Mouse (Mus musculus): ENCODE data around the gene Hist1h4c.

Gene Hist1h4c

DNA sequence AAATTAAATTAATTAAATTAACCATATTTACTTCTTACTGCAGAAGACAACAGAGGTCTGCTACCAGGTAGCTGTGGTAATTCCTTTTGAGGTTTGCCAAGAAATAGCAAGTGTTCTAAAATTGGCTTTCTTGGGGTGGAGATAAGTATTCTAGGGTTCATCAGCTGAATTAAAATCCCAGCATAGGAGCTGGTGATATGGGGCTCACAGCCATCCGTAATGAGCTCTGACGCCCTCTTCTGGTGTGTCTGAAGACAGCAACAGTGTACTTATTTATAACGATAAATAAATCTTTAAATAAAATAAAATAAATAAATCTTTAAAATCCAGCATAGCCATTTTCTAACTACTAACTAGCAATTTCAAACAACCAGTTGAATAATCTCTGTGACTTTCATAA lies 1.5 kb upstream of the Hist1h4c start:
- intact Hi-C loops (cut with DNase I): no loop called here

DNA sequence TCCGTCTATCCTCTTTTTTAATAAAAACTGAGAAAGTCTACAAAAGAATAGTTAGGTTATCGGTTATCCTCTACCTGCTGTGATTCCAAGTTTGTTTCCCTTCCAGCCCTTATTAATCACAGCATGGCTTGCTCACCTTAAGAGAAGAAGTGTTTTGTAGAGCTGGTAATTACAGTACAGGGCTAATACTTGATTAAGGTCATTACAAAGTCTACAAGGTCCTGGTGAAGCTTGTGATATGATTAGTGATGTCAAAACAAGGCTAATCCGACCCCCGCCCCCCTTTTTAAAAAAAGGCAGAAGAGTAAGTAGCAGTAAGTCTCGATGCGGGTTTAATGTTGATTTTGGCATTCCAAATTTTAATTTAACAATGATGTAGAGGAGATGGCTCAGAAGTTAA lies 742 bp upstream of the Hist1h4c start:
- intact Hi-C loops (cut with DNase I): loop anchor here (1.0 kb wide), 1 partner anchor 14 kb away; no protein-coding TSS in a partner anchor

DNA sequence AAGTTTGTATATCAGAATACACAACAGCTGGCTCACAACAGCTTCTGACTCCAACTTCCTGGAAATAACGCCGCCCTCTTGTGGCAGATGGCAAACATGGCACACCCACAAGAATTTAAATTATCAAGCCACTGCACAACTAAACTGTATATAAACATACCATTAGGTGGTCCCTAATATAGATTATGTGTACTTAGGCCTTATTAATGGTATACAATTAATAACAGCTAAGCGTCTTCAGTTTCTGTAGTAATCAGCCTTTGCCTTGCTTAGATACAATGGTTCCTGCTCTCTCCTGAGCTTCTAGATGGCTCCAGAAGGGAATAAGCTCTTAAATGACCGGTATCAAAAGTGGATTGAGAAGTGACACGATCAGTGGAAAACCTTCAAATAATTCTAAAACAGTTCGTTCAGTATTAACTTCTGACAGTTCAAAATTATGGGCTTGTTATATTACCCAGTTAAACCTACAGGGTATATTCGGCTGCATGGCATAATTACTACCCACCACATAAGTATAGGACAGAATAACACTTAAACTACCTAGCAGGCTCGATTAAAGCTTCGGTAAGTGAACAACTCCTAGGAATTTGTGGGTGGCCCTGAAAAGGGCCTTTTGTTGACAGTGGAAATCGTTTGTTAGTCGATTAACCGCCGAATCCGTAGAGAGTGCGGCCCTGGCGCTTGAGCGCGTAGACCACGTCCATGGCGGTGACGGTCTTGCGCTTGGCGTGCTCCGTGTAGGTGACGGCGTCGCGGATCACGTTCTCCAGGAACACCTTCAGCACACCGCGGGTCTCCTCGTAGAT lies 559 bp downstream of the Hist1h4c start:
- intact Hi-C loops (cut with DNase I): loop anchor here (1.0 kb wide), 1 partner anchor 12 kb away; no protein-coding TSS in a partner anchor

DNA sequence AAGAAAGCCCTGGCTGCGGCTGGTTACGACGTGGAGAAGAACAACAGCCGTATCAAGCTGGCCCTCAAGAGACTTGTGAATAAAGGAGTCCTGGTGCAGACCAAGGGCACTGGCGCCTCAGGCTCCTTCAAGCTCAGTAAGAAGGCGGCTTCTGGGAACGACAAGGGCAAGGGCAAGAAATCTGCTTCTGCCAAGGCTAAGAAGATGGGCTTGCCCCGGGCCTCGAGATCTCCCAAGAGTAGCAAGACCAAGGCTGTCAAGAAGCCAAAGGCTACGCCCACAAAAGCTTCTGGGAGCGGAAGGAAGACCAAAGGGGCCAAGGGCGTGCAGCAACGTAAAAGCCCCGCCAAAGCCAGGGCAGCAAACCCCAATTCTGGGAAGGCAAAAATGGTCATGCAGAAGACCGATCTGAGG lies 2.2 kb downstream of the Hist1h4c start:
- intact Hi-C loops (cut with DNase I): no loop called here

DNA sequence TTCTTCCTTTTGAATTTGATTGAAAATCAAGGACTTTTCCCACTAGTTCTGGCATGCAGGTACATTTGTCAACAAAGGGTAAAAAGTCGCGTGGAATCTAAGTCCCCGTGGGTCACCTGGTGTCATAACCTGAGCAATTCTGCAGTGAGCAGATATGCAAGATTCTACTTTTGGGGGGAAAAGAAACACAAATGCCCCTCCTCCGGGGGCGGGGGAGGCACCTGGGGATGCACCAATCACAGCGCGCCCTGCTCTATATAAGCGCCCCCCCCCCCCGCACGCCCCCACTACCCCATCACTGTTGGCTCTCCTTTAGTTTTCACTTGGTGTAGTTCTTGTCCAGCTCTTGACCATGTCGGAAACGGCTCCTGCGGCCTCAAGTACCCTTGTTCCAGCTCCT lies 2.7 kb downstream of the Hist1h4c start, which contains the start of gene Hist1h1t:
Hist1h1t (plus strand) TSS at position 301 of the 400 bp plus-strand sequence.
- intact Hi-C loops (cut with DNase I): no loop called here

DNA sequence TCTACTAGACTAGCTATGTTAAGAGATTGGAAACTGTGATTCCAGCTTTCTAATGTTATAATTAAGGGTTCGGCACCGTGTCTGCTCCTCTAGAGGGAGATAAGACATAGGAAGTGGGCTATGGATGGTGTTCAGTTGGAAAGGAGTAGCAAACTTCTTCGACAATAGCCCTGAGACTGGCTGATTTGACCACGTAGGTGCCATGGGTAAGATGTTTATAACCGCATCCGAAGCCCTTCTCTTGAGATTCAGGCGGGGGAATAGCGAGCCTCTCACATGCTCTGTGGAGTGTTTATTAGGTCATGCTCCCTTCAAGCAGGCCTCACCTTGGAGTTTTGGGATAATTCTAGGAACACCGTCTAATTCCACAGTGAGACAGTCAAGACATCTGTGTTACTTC lies 3.3 kb downstream of the Hist1h4c start:
- intact Hi-C loops (cut with DNase I): no loop called here

DNA sequence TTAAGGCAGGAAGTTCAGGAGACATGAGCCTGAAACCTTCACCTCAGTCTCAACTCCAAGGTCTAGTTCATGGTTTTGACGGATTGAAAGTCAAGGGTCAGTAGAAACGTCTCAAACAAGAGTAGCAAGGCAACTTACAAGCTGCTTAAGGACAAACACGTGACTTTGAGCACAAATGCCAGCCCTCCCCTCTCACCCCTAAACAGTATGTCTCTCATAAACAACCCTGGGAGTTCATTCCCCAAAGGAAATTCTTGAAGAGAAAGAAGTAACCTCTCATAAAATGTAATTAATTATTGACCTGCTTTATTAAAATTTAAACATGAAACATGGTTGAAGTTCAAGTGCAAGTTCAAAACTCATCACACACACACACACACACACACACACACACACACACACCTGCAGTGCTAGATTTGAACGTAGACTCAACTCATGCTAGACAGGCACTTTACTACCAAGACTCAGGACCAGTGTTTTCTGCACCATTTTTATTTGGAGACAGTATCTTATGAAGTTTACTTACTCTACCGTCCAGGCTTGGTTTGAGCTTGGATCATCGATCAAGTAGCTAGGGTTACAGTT lies 4.3 kb downstream of the Hist1h4c start:
- intact Hi-C loops (cut with DNase I): no loop called here

DNA sequence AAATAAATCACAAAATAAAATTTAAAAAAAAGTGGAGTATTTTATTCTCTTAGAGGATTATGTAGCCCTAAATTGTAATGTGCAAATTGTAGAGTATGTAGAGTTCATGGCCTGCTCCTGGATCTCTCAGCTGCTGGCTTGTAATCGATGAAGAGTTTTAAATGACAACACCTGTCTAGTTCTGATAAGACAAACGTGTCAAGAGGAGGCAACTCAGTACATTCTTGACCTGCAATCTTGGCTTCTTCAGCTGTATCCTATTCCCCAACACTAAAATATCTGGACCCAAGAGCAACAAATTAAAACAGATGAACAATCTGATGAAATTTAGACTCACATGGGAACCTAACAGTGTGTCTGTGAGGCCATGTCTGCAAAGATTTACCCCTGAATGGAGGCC lies 8.8 kb downstream of the Hist1h4c start:
- intact Hi-C loops (cut with DNase I): loop anchor here (5.0 to 10.0 kb wide), 2 partner anchors 45 to 1647 kb away; partner anchors contain the start of genes Hist1h1c, Hist1h2ag, Hist1h2bj and Hist1h4i

DNA sequence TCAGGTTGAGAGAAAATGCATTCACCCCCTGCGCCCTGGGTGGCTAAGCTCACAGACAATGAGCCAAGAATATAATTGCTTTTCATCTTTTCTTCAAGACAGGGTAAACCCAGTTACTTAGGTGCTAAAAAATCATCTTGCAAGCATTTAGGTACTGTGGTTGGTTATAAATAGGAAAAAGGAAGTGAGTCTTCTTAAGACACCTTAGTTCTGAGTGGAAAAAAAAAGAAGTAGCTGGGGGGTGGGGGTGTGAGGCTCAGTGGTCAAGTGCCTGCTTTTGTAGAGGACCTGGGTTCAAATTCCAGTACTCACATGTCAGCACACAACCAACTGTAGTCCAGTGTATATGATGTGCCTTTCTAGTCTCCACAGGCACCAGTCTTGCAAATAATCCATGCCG lies 9.3 kb downstream of the Hist1h4c start:
- intact Hi-C loops (cut with DNase I): loop anchor here (5.0 to 10.0 kb wide), 2 partner anchors 46 to 1647 kb away; partner anchors contain the start of genes Hist1h1c, Hist1h2ag, Hist1h2bj and Hist1h4i

DNA sequence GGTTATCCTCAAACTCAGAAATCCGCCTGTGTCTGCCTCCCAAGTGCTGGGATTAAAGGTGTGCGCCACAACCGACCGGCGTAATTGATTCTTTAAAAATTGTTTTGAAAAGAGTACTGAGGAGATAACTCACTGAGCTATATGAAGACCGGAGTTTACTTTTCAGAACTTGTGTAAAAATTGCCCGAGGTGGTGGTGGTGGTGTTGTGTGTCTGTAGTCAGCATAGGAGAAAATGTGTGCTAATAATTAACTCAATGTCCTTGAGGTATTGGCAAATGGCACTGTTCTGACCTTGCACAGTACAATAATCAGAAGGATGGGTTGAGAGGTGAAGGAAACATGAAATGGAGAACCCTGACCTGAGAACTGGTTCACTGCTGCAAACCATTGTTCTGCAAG lies 10.3 kb downstream of the Hist1h4c start:
- intact Hi-C loops (cut with DNase I): loop anchor here (5.0 to 10.0 kb wide), 2 partner anchors 47 to 1646 kb away; partner anchors contain the start of genes Hist1h1c, Hist1h2ag, Hist1h2bj and Hist1h4i

DNA sequence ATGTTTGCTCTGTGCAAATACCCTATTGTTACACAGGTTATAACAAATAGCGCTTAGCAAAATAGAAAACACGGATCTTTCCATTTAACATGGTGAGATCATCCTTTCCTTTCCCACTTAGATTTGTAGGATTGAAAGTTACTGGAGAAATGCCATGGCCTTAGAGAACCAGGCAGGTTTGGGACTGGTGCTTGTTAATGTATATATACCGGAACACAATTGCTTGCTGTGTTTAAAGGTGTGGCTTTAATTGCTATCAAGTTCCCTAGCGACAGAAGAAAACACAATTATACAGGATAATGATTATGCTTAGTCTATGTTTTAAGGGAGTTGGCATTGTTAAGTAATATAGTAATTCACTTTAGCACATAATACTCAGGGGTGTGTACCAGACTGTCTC lies 11.1 kb downstream of the Hist1h4c start:
- intact Hi-C loops (cut with DNase I): loop anchor here (5.0 to 10.0 kb wide), 2 partner anchors 48 to 1645 kb away; partner anchors contain the start of genes Hist1h1c, Hist1h2ag, Hist1h2bj and Hist1h4i

DNA sequence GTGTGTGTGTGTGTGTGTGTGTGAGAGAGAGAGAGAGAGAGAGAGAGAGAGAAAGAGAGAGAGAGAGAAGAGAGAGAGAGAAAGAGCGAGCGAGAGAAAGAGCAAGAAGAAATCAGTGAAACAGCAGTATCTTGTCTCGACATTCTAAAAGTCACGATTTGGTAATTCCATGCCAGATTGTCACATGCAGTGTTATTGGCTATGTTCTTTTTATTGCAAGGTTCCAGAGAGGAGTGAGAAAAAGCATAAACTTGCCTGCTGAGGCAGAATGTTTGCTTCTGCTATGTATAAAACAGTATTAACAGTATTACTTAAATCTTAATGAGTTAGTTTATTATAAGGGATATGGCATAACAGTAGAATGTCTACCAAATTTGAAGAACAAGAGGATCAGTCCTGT lies 12.3 kb downstream of the Hist1h4c start:
- intact Hi-C loops (cut with DNase I): loop anchor here (1.0 to 10.0 kb wide), 3 partner anchors 12 to 1644 kb away; partner anchors contain the start of genes Hist1h1c, Hist1h2ag, Hist1h2bj and Hist1h4c

DNA sequence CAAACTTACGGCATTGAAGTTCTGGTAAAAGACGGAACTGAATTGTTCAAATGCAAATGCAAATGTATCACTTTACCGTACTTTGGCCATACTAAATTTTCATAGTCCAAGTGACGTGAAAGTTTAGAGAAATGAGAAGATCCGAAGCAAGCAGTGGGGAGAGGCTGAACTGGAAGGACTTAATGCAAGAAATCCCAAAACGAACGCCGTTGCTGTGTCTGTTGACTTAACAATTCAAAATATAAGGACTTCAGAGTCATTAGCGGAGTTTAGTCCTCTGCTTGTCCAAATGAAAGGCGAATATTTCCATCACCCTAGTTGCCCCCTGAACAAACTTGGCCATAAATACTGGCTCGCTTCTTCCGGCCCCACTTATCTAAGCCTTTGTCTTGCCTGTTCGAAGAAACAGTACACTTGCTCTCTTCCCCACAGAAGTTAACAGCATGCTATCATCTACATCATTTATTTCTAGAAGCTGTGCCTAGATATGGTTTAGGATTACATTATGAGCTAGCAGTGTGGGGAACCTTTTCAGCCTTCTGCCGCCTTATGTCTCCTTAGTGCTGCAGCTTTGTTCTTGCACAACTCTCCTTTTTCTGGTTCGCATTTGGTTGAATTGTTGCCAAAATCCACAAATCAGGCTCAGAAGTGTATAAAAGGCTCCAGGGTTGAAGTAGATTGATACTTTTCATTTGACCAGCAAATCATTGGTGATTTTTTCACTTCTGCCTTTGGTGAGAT lies 13.0 kb downstream of the Hist1h4c start:
- intact Hi-C loops (cut with DNase I): loop anchor here (1.0 to 10.0 kb wide), 3 partner anchors 13 to 1643 kb away; partner anchors contain the start of genes Hist1h1c, Hist1h2ag, Hist1h2bj and Hist1h4c

DNA sequence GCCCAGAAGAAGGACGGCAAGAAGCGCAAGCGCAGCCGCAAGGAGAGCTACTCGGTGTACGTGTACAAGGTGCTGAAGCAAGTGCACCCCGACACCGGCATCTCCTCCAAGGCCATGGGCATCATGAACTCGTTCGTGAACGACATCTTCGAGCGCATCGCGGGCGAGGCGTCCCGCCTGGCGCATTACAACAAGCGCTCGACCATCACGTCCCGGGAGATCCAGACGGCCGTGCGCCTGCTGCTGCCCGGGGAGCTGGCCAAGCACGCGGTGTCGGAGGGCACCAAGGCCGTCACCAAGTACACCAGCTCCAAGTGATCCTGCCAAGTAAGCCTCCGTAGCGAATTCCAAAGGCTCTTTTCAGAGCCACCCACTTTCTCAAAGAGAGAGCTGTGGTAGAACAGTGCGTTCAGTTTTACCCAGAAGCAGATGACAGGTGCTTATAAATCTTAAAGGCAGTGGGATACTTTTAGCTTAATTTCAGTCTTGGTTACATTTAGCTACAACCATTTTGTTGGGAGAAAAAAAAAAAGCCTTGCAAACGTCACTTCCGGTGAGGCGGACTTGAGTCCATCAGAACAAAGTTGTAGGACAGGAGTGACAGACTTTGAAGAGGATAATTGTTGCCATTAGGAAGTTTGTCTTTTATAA lies 13.8 kb downstream of the Hist1h4c start:
- intact Hi-C loops (cut with DNase I): loop anchor here (10.0 kb wide), 1 partner anchor 50 kb away; the partner anchor contains the start of gene Hist1h1c

DNA sequence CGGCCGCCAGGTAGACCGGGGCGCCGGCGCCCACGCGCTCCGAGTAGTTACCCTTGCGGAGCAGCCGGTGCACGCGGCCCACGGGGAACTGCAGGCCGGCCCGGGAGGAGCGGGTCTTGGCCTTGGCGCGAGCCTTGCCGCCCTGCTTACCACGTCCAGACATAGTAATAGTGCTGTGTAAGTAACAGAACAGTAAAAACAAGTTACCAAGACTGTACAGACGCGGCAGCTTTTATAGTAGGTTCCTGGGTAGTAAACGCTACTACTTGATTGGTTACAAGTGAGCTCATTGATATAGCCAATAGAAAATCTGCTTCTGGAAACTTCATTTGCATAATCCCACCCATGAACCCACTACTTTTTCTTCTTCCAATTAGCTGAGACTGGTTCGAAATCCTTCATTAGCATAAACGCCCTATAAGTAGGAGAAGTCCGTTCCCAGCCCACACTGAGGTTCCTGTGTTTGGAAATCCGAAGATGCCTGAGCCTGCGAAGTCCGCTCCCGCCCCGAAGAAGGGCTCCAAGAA lies 14.4 kb downstream of the Hist1h4c start, which contains the start of the genes Hist1h2ac and Hist1h2bc:
Hist1h2ac (minus strand) TSS at position 194 of the 527 bp plus-strand sequence.
Hist1h2bc (plus strand) TSS at position 445 of the 527 bp plus-strand sequence.
- intact Hi-C loops (cut with DNase I): loop anchor here (2.0 to 10.0 kb wide), 2 partner anchors 51 to 61 kb away; partner anchors contain the start of genes Hist1h1c and Hist1h1e

DNA sequence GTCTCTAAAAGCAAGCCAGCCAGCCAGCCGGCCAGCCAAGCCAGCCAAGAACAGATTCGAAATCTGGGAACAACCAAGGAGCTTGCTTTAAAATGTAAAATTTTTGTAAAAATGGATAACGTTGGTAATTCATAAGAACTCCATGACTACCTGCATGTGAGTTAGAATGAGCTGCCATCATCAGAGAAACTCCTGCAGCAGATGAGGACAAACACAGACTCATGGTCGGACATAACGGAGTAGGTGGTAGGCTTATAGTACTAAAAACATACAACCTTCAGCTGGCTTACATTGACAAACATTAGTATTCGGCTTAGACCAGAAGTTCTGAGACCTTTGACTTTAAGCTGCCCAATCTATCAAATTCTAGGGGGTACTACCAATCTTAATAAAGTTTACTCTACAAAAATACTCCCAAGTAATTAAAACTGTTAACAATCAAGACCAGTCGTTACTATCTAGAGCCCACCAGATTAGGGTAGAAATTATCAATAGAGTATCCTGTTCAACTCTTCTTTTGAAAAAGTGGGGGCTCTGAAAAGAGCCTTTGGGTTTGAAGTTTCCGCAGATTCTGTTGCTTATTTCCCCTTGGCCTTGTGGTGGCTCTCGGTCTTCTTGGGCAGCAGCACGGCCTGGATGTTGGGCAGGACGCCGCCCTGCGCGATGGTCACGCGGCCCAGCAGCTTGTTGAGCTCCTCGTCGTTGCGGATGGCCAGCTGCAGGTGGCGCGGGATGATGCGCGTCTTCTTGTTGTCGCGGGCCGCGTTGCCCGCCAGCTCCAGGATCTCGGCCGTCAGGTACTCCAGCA lies 15.1 kb downstream of the Hist1h4c start:
- intact Hi-C loops (cut with DNase I): loop anchor here (2.0 to 10.0 kb wide), 2 partner anchors 52 to 60 kb away; partner anchors contain the start of genes Hist1h1c and Hist1h1e

DNA sequence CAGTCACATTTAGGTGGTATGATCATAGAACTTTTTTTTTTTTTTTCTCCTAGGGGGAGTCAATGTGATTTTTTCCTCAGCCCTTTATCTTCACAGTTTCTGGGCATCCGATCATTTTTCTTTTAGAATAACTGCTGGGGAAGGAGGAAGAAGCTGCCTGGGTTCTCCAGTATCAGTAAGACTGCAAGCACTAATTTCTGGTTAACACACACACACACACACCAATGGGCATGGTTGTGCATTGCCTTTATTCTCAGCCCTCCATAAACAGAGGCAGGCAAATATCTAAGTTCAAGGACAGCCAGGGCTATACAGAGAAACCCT lies 15.7 kb downstream of the Hist1h4c start:
- intact Hi-C loops (cut with DNase I): loop anchor here (2.0 to 10.0 kb wide), 2 partner anchors 52 to 60 kb away; partner anchors contain the start of genes Hist1h1c and Hist1h1e

DNA sequence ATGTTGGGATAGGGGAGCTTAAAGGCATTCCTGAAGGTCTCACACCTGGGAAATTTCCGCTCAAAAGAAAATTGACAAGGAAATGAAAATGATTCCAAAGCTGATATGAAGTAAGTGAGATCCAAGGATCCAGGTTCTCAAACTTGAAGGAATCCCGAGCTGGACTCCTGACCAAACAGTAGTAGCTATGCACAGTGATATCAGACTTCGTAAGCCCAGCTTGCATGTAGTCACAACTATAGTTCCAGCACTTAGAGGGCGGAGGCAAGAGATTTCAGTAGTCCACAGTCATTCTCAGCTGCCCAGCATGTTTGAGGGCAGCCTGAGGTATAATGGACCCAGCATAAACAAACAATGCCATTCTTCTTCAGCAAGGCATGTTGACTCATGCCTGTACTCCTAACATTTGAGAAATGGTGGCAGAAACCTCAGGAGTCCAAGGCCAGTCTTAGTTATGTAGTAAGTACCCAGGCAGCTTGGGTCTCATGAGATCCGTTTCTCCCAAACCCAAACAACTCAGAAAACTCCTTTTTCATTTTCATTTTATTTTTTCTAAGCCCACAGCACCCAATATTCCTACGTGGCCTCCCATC lies 16.2 kb downstream of the Hist1h4c start:
- intact Hi-C loops (cut with DNase I): loop anchor here (2.0 to 10.0 kb wide), 2 partner anchors 53 to 59 kb away; partner anchors contain the start of genes Hist1h1c and Hist1h1e

DNA sequence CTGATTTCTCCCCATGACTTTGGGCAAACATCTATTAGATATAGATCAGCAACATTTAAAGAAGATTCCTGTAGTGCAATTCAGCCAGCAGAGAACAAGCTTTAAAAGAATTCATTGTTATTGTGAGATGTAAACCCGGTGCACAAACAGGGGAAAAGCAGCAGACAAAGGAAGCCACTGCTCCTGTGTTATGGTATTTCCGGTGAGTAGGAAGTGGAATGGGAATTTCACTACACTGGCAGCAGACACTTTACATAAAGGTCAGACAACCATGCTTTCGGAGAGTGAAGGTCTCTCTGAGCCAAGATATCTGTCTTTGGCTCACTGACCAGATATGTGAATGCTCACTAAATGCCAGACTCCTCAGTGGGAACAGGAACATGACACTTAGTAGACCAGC lies 35.7 kb downstream of the Hist1h4c start:
- intact Hi-C loops (cut with DNase I): no loop called here
